Mouse (Mus musculus) lung, postnatal 0 days (tissue): ENCODE data around the gene Ifne. TPM values are rescaled to one million over a fixed set of nuclear protein-coding genes. Genes with fewer than 3 reads are reported as not detected.
A peak's percentile ranks its signal among the peaks of the same experiment; 100 is the strongest.

ENCODE experiments used
- ATAC-seq: fragments of 200-750 bp; cut with Nextera tagmentation; 2 replicates; pipeline ENCODE4 v1.8.0; 2017; ENCODE audit warnings: moderate library complexity
- DNase-seq: peaks from one replicate; pipeline ENCODE4 v3.0.0-alpha.2; 2016; ENCODE audit warnings: low spot score
- H3K27ac ChIP-seq: fragments of 300-500 bp; sonication (generic); 2 replicates; pipeline ENCODE4 v1.5.1; 2014; ENCODE audit warnings: antibody characterized with exemption, mild to moderate bottlenecking, low read length, mixed read lengths
- H3K27me3 ChIP-seq: fragments of 300-500 bp; sonication (generic); replicated peaks from 2 replicates; pipeline ENCODE4 v1.6.1; 2014; ENCODE audit warnings: low read length, mixed read lengths; ENCODE audit not compliant: insufficient read depth
- H3K36me3 ChIP-seq: fragments of 300-500 bp; sonication (generic); 2 replicates; pipeline ENCODE4 v1.6.1; 2014; ENCODE audit warnings: low read length, mixed read lengths; ENCODE audit not compliant: insufficient read depth
- H3K4me1 ChIP-seq: fragments of 300-500 bp; sonication (generic); 2 replicates; pipeline ENCODE4 v1.6.1; 2014; ENCODE audit warnings: antibody characterized with exemption, low read depth, low read length, mixed read lengths; ENCODE audit not compliant: insufficient read depth
- H3K4me2 ChIP-seq: fragments of 300-500 bp; sonication (generic); replicated peaks from 2 replicates; pipeline ENCODE4 v1.6.1; 2014; ENCODE audit warnings: low read depth, mild to moderate bottlenecking, low read length, moderate library complexity, mixed read lengths
- H3K4me3 ChIP-seq: fragments of 300-500 bp; sonication (generic); 2 replicates; pipeline ENCODE4 v1.5.1; 2014; ENCODE audit warnings: low read depth, low read length
- H3K9ac ChIP-seq: fragments of 300-500 bp; sonication (generic); replicated peaks from 2 replicates; pipeline ENCODE4 v1.6.1; 2014; ENCODE audit warnings: low read depth, mild to moderate bottlenecking
- H3K9me3 ChIP-seq: fragments of 300-500 bp; sonication (generic); 2 replicates; pipeline ENCODE4 v1.6.1; 2016; ENCODE audit warnings: low read length, mixed read lengths
- CTCF ChIP-seq: IDR thresholded peaks from 2 replicates; pipeline ENCODE4 v1.5.1; 2016; ENCODE audit warnings: antibody characterized with exemption, mild to moderate bottlenecking
- EP300 ChIP-seq: IDR thresholded peaks from 2 replicates; pipeline ENCODE4 v1.6.1; 2016; ENCODE audit warnings: antibody characterized with exemption, mild to moderate bottlenecking, control low read depth
- WGBS: fragments of 180-500 bp; shearing (Covaris S2); extraction: QIAGEN DNeasy Blood & Tissue Kit; methylation state at CpG from one replicate; pipeline ENCODE4 v1.1.7; 2014; 5-methylcytosine and 5-hydroxymethylcytosine counted together
- polyA plus RNA-seq: library from polyadenylated mRNA; unstranded; fragments of >200 nt; fragmentation: Nextera tagmentation; extraction: Ambion mirVana; gene quantifications from 2 replicates; pipeline ENCODE4 v1.2.1, GENCODE M21; 2015

The Ifne gene
- polyA plus RNA-seq, 1 experiment from 2014 or later = not detected

- H3K27me3 ChIP-seq = no peaks in the 10 kb centered on the region
- H3K36me3 ChIP-seq = no peaks in the 10 kb centered on the region
- no peak overlapping the region for H3K4me2 ChIP-seq
- no peak overlapping the region for H3K9ac ChIP-seq
- DNase-seq (peak; percentile 45), ATAC-seq (peak; percentile 50)
- H3K4me1 ChIP-seq = no peaks in the 10 kb centered on the region
- H3K9me3 ChIP-seq = no peaks in the 10 kb centered on the region
- 68% methylated on average over 10 of the region's 10 CpGs for WGBS
- H3K4me3 ChIP-seq = no peak overlapping the region
- TF ChIP-seq CTCF (no peak), EP300 (no peak)
- H3K27ac ChIP-seq = no peak overlapping the region
Observed at GRCm38 (mm10) chr4:88909600-88910534, 29.9 kb upstream of the Ifne start.

DNA sequence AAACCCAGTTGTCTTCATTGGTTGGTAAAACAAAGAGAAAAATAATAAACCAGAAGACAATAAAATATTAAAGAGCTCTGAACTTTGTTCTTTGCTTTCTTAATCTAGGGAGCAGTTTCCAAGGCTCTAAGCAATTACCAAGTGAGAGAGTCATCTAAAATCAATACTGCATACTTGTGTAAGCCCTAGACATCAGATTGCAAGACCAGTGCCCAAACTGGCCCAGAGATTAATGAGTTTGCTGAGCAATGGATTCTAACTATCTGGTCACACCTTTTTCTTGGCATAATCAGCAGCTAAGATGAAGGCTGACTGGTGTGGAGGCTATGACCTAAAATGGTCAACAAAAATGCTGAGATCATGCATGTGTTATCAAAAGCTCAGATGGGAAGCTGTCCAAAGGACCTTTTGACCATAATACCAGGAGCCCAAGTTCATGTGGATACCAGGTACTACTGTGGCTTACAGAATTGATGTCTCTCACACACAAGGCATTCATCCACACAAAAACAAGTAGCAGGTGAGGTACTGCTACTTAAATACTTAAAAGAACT, 13.3 kb upstream of the Ifne start:
- H3K27me3 ChIP-seq = no peaks in the 10 kb centered on the region
- H3K4me2 ChIP-seq = no peak overlapping the region
- no peaks in the 10 kb centered on the region for H3K4me1 ChIP-seq
- no peak overlapping the region for H3K9ac ChIP-seq
- TF ChIP-seq EP300 = no peak
- TF ChIP-seq CTCF = no peak
- no peak overlapping the region for H3K27ac ChIP-seq
- no peak for DNase-seq
- H3K9me3 ChIP-seq = no peaks in the 10 kb centered on the region
- no peak overlapping the region for H3K4me3 ChIP-seq
- no peak for ATAC-seq
- H3K36me3 ChIP-seq = no peaks in the 10 kb centered on the region

DNA sequence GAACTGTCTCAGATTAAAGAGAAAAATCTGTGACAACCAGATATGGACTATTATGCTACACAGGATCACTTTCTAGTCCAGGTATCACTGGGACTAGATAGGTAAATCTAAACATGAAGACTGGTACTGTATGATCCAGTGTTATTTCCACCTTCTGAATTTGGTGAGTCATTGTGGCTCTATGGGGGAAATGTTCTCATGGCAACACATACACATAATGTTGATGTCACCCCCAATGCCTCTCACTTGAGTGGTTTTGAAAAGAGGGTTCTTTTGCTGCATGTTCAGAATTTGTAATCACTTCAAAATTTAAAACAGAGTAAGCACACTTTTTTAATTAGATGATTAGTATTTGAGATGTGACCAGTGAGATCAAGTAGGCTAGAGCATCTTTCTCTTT, 8.2 kb upstream of the Ifne start:
- Histone ChIP-seq H3K36me3 (no peaks in the 10 kb centered on the region), H3K27me3 (no peaks in the 10 kb centered on the region), H3K9ac (no peak overlapping the region), H3K27ac (no peak overlapping the region), H3K4me2 (no peak overlapping the region), H3K9me3 (no peaks in the 10 kb centered on the region), H3K4me1 (no peaks in the 10 kb centered on the region), H3K4me3 (no peak overlapping the region)
- TF ChIP-seq EP300 = no peak
- no peak for TF ChIP-seq CTCF
- DNase-seq = no peak
- no peak for ATAC-seq

GRCm38 (mm10) chr4:88878772-88879171, 1.2 kb downstream of the Ifne start:
- WGBS = 59% methylated on average over 4 of the region's 4 CpGs
- Histone ChIP-seq H3K27ac (no peak overlapping the region), H3K4me2 (no peak overlapping the region), H3K4me3 (no peak overlapping the region), H3K36me3 (no peaks in the 10 kb centered on the region), H3K9ac (no peak overlapping the region), H3K9me3 (no peaks in the 10 kb centered on the region), H3K4me1 (no peaks in the 10 kb centered on the region), H3K27me3 (no peaks in the 10 kb centered on the region)
- TF ChIP-seq CTCF = no peak
- no peak for ATAC-seq
- DNase-seq = no peak

DNA sequence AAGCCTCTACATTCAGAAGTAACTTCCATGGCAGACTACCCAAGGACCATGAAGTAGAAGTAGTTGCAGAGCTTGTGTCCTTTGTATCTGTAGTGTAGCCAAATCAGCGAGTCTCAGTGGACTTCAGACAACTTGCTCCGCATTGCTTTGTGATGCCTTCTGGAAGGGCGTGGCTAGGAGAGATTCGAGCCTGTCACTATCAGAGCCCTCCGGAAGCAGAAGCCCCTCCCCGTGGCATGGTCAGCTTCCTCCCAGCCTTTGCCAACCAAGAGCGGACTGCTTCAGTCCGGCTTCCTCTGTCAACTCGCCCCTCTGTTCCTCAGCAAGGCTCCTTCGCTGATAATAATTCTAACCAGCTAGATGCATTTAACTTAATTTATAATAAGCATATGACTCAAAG, 1.8 kb downstream of the Ifne start:
- H3K36me3 ChIP-seq = no peaks in the 10 kb centered on the region
- 38% methylated on average over 10 of the region's 10 CpGs for WGBS
- H3K4me3 ChIP-seq = no peak overlapping the region
- no peaks in the 10 kb centered on the region for H3K27me3 ChIP-seq
- no peak overlapping the region for H3K4me2 ChIP-seq
- ATAC-seq (no peak), DNase-seq (peak; percentile 20)
- no peak overlapping the region for H3K9ac ChIP-seq
- H3K4me1 ChIP-seq = no peaks in the 10 kb centered on the region
- H3K9me3 ChIP-seq = no peaks in the 10 kb centered on the region
- H3K27ac ChIP-seq = no peak overlapping the region
- no peak for TF ChIP-seq EP300
- TF ChIP-seq CTCF = no peak

- DNase-seq = no peak
- 83% methylated on average over 4 of the region's 4 CpGs for WGBS
Observed at GRCm38 (mm10) chr4:88876520-88876919, 3.5 kb downstream of the Ifne start.

More at GRCm38 (mm10) chr4:88876520-88876919, 3.5 kb downstream of the Ifne start:
- Histone ChIP-seq H3K4me3 (no peak overlapping the region), H3K36me3 (no peaks in the 10 kb centered on the region), H3K4me2 (no peak overlapping the region), H3K27ac (no peak overlapping the region), H3K9me3 (no peaks in the 10 kb centered on the region), H3K9ac (no peak overlapping the region), H3K27me3 (no peaks in the 10 kb centered on the region), H3K4me1 (no peaks in the 10 kb centered on the region)
- TF ChIP-seq EP300 (no peak), CTCF (peak; percentile 2; the same call in 1 of the 2 replicates)
- no peak for ATAC-seq
